Mouse (Mus musculus): ENCODE results near the gene Orm3. TPM values are rescaled to one million over a fixed set of nuclear protein-coding genes. Genes with fewer than 3 reads are reported as not detected.

The Orm3 gene
- polyA plus RNA-seq, 1 experiment from 2014 or later = not detected

DNA sequence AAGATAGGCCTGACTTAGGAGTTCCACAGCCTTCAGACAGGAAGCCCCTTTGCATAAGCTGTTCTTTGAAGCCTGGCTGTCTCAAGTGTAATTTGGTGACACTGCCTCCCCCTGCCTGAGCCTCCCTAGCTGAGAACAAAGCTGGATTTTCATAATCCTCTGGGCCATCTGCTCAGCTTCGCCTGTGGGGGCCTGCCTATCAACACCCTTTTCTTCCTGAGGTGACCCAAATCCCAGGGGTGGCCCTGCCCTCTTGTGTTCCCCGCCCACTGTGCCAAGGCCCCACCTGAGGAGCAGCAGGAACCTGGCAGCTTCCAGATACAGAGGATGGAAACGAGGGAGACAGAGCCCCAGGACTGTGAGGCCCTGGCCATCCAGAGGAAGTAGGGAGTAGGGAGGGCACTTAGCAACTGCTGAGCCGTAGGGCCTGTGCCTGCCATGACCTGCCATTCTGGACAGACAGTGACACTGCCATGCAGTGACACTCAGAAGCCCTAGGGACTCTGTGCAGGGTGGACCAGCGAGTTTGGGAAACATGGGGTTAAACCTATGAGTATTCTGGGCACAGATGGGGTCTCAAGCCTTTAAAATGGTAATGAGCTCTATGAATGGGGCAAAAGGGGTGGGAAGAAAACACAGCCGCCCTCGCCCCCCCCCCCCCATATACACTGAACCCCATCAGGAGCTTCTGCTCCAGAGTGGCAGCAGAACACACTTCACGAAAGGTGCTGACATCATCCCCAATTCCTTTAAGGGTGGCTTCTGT lies 33.3 kb downstream of the Orm3 start:
- H3K27ac ChIP-seq = no peak overlapping the region
- no peaks in the 10 kb centered on the region for H3K9me3 ChIP-seq
- 35% methylated on average over 8 of the region's 8 CpGs for WGBS
- no peak overlapping the region for H3K4me3 ChIP-seq (replicated peaks)
- no peak for ATAC-seq (ENCODE audit: insufficient number of reproducible peaks, insufficient read depth, low FRiP score, low TSS enrichment, low read depth)
- H3K27me3 ChIP-seq = no peaks in the 10 kb centered on the region
- no peak overlapping the region; the same call in 1 of the 2 replicates for H3K9ac ChIP-seq (replicated peaks)
- no peak overlapping the region for H3K4me2 ChIP-seq
- peaks cover 10% of the 10 kb centered on the region for H3K4me1 ChIP-seq (replicated peaks)
- H3K36me3 ChIP-seq = peaks cover 72% of the 10 kb centered on the region

DNA sequence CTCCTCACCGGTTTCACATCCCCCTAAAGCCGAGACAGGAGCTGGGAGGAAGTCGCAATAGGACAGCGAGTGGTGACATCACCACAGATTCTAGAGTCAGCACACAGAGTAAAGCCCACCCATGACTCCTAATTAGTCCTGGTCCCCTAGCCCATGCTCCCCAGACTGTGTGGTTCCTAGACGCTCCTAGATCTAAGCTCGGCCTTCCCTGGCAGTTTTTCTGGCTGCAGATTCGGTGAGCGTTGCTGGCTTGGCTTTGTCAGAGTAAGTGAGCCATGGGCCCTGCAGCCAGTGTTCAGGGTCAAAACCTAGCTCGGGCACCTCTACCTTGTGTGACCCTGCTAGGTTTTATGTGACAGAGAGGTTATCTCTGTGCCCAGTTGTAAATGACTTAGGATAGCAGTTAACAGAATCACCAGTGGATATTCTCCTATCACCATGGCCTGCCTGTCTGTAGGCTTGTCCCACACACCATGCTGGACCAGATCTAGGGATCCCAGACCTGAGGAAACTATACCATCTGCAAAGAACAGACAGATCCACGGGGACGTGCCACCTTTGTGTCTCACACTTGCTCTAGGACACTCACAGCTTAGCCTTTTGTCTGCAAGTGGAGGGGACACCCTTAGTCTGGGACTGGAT lies 34.0 kb downstream of the Orm3 start:
- Histone ChIP-seq H3K9me3 (no peaks in the 10 kb centered on the region), H3K27me3 (no peaks in the 10 kb centered on the region), H3K36me3 (peaks cover 78% of the 10 kb centered on the region), H3K27ac (no peak overlapping the region), H3K4me1 (replicated peaks) (peaks cover 10% of the 10 kb centered on the region), H3K9ac (replicated peaks) (no peak overlapping the region), H3K4me2 (no peak overlapping the region), H3K4me3 (replicated peaks) (no peak overlapping the region)
- WGBS = 65% methylated on average over 11 of the region's 11 CpGs
- no peak for ATAC-seq (ENCODE audit: insufficient number of reproducible peaks, insufficient read depth, low FRiP score, low TSS enrichment, low read depth)

GRCm38 (mm10) chr4:63391322-63391721 lies 35.4 kb downstream of the Orm3 start:
- 83% methylated on average over 6 of the region's 6 CpGs for WGBS
- Histone ChIP-seq H3K9ac (replicated peaks) (no peak overlapping the region), H3K9me3 (no peaks in the 10 kb centered on the region), H3K36me3 (peaks cover 78% of the 10 kb centered on the region), H3K27me3 (no peaks in the 10 kb centered on the region), H3K4me3 (replicated peaks) (no peak overlapping the region), H3K4me1 (replicated peaks) (peaks cover 10% of the 10 kb centered on the region), H3K27ac (0 out of 2 replicates have a peak overlapping the region, but pooled peaks have one; percentile 7), H3K4me2 (no peak overlapping the region)
- no peak for ATAC-seq (ENCODE audit: insufficient number of reproducible peaks, insufficient read depth, low FRiP score, low TSS enrichment, low read depth)

GRCm38 (mm10) chr4:63397981-63398537 lies 42.1 kb downstream of the Orm3 start:
- peak overlapping the region; percentile 70; the same call in 1 of the 2 replicates for H3K27ac ChIP-seq
- WGBS = 85% methylated on average over 10 of the region's 10 CpGs

GRCm38 (mm10) chr4:63398854-63399609 lies 43.1 kb downstream of the Orm3 start:
- 37% methylated on average over 11 of the region's 11 CpGs for WGBS
- no peaks in the 10 kb centered on the region for H3K27me3 ChIP-seq
- no peak for ATAC-seq (ENCODE audit: insufficient number of reproducible peaks, insufficient read depth, low FRiP score, low TSS enrichment, low read depth)
- H3K36me3 ChIP-seq = peaks cover 36% of the 10 kb centered on the region
- H3K4me1 ChIP-seq (replicated peaks) = peaks cover 59% of the 10 kb centered on the region
- no peaks in the 10 kb centered on the region for H3K9me3 ChIP-seq
- H3K9ac ChIP-seq (replicated peaks) = no peak overlapping the region
- H3K4me3 ChIP-seq (replicated peaks) = no peak overlapping the region
- H3K4me2 ChIP-seq = no peak overlapping the region
- peak overlapping the region; percentile 70 for H3K27ac ChIP-seq

More at GRCm38 (mm10) chr4:63397981-63398537, 42.1 kb downstream of the Orm3 start:
- H3K27me3 ChIP-seq = no peaks in the 10 kb centered on the region
- no peak for ATAC-seq (ENCODE audit: insufficient number of reproducible peaks, insufficient read depth, low FRiP score, low TSS enrichment, low read depth)
- H3K36me3 ChIP-seq = peaks cover 45% of the 10 kb centered on the region
- H3K4me3 ChIP-seq (replicated peaks) = no peak overlapping the region
- peaks cover 49% of the 10 kb centered on the region for H3K4me1 ChIP-seq (replicated peaks)
- H3K4me2 ChIP-seq = no peak overlapping the region
- H3K9me3 ChIP-seq = no peaks in the 10 kb centered on the region
- H3K9ac ChIP-seq (replicated peaks) = no peak overlapping the region

- H3K4me3 ChIP-seq (replicated peaks) = no peak overlapping the region
- no peak overlapping the region for H3K9ac ChIP-seq (replicated peaks)
- H3K4me1 ChIP-seq (replicated peaks) = peaks cover 66% of the 10 kb centered on the region
- H3K27me3 ChIP-seq = no peaks in the 10 kb centered on the region
- no peaks in the 10 kb centered on the region for H3K9me3 ChIP-seq
- peaks cover 28% of the 10 kb centered on the region for H3K36me3 ChIP-seq
- ATAC-seq (ENCODE audit: insufficient number of reproducible peaks, insufficient read depth, low FRiP score, low TSS enrichment, low read depth) = no peak
- 59% methylated on average over 8 of the region's 8 CpGs for WGBS
- H3K27ac ChIP-seq = peak overlapping the region; percentile 70; the same call in 1 of the 2 replicates
- H3K4me2 ChIP-seq = no peak overlapping the region
Measured at GRCm38 (mm10) chr4:63399691-63400270, 43.8 kb downstream of the Orm3 start.

DNA sequence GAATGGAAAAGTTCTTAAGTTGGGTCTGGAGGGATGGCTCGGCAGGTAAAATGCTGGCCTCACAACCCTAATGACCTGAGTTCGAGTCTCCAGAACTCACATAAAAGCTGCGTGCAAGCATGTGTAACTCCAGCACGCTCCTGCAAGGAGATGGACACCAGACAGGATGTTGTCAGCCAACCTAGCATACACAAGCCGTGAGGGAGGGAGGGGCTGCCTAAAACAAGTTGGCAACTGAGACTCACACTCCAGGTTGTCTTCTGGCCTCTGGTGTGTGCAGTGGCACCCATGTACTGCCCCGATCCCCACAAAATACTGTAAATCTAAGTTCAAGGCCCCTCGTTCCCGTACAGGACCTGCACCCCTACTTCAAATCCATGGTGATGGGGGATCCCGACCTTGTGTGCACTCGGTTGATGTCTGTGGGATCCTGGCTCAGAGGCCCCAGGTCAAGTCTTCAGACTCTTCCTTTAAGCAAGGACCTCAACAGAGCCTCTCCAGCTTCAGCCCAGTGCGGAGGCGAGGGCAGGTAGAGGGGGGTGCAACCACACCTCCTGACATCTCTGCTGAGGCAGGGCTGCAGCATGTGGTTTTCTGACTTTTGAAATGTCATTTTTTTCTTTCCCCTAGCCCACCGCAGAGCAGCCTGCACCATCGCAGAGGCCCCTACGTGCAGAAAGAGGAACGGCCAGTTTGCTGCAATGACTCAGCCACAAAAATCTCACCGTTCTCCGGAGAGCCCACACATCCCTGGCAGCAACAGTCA lies 44.8 kb downstream of the Orm3 start:
- peaks cover 76% of the 10 kb centered on the region for H3K4me1 ChIP-seq (replicated peaks)
- peaks cover 19% of the 10 kb centered on the region for H3K36me3 ChIP-seq
- no peak overlapping the region for H3K4me2 ChIP-seq
- no peak for ATAC-seq (ENCODE audit: insufficient number of reproducible peaks, insufficient read depth, low FRiP score, low TSS enrichment, low read depth)
- no peak overlapping the region for H3K27ac ChIP-seq
- no peaks in the 10 kb centered on the region for H3K9me3 ChIP-seq
- no peaks in the 10 kb centered on the region for H3K27me3 ChIP-seq
- 0 out of 2 replicates have a peak overlapping the region, but pooled peaks have one; percentile 18 for H3K9ac ChIP-seq (replicated peaks)
- H3K4me3 ChIP-seq (replicated peaks) = no peak overlapping the region
- WGBS = 89% methylated on average over 18 of the region's 18 CpGs

GRCm38 (mm10) chr4:63401620-63402019 lies 45.7 kb downstream of the Orm3 start:
- WGBS = 76% methylated on average over 6 of the region's 6 CpGs
- Histone ChIP-seq H3K9ac (replicated peaks) (0 out of 2 replicates have a peak overlapping the region, but pooled peaks have one; percentile 12), H3K4me3 (replicated peaks) (no peak overlapping the region), H3K4me2 (peak overlapping the region; percentile 64; the same call in 1 of the 2 replicates), H3K4me1 (replicated peaks) (peaks cover 76% of the 10 kb centered on the region), H3K27ac (0 out of 2 replicates have a peak overlapping the region, but pooled peaks have one; percentile 23), H3K9me3 (no peaks in the 10 kb centered on the region), H3K27me3 (no peaks in the 10 kb centered on the region), H3K36me3 (peaks cover 12% of the 10 kb centered on the region)
- ATAC-seq (ENCODE audit: insufficient number of reproducible peaks, insufficient read depth, low FRiP score, low TSS enrichment, low read depth) = no peak

- peak overlapping the region; percentile 64 for H3K4me2 ChIP-seq
- H3K36me3 ChIP-seq = peaks cover 8% of the 10 kb centered on the region
- no peak for ATAC-seq (ENCODE audit: insufficient number of reproducible peaks, insufficient read depth, low FRiP score, low TSS enrichment, low read depth)
- H3K27ac ChIP-seq = peak overlapping the region; percentile 92
- peak overlapping the region; percentile 56 for H3K9ac ChIP-seq (replicated peaks)
- no peaks in the 10 kb centered on the region for H3K27me3 ChIP-seq
- H3K9me3 ChIP-seq = no peaks in the 10 kb centered on the region
- WGBS = 84% methylated on average over 10 of the region's 10 CpGs
- peaks cover 76% of the 10 kb centered on the region for H3K4me1 ChIP-seq (replicated peaks)
- H3K4me3 ChIP-seq (replicated peaks) = peak overlapping the region; percentile 37
Measured at GRCm38 (mm10) chr4:63402056-63402455, 46.1 kb downstream of the Orm3 start.

- Histone ChIP-seq H3K9ac (replicated peaks) (peak overlapping the region; percentile 56), H3K4me1 (replicated peaks) (peaks cover 76% of the 10 kb centered on the region), H3K27ac (peak overlapping the region; percentile 92), H3K4me3 (replicated peaks) (peak overlapping the region; percentile 37), H3K27me3 (no peaks in the 10 kb centered on the region), H3K36me3 (peaks cover 3% of the 10 kb centered on the region), H3K9me3 (no peaks in the 10 kb centered on the region), H3K4me2 (peak overlapping the region; percentile 64)
- WGBS = 64% methylated on average over 6 of the region's 6 CpGs
- ATAC-seq (ENCODE audit: insufficient number of reproducible peaks, insufficient read depth, low FRiP score, low TSS enrichment, low read depth) = no peak; the same call in 1 of the 2 replicates
Measured at GRCm38 (mm10) chr4:63402558-63402957, 46.6 kb downstream of the Orm3 start.
